Mouse (Mus musculus) brain, adult 10 weeks (tissue): ENCODE results near the gene Stmn1. TPM values are rescaled to one million over a fixed set of nuclear protein-coding genes. Genes with fewer than 3 reads are reported as not detected.

Experiments
- polyA plus RNA-seq: library from polyadenylated mRNA; stranded (reverse); fragments of 350-450 nt; fragmentation: Illumina TruSeq; extraction: RNeasy Lipid Tissue Mini Kit (QIAGEN cat#74804); gene quantifications from one replicate; pipeline ENCODE4 v1.2.3, GENCODE M21; 2015; ENCODE audit warnings: low read depth, low replicate concordance

Stmn1 gene
- 1,473 TPM for polyA plus RNA-seq

GRCm38 (mm10) chr4:134468215-134468575, at the start of gene Stmn1:
Gene Stmn1 (plus strand): TSS chr4:134468320.

GRCm38 (mm10) chr4:134496595-134497210, 28.6 kb downstream of the Stmn1 start, which contains the start of gene Paqr7:
Gene Paqr7 (plus strand): TSS chr4:134496697.

GRCm38 (mm10) chr4:134510845-134511411, 42.8 kb downstream of the Stmn1 start, which contains the start of gene Aunip:
Gene Aunip (plus strand): TSS chr4:134510999.

Other genes starting within 250 kb of the Stmn1 start
- not detected for gene Catsper4, start 240.9 kb upstream of the Stmn1 start, polyA plus RNA-seq
- gene Cnksr1, start 229.9 kb upstream of the Stmn1 start, polyA plus RNA-seq, result 0.18 TPM
- not detected for gene E130218I03Rik, start 224.7 kb upstream of the Stmn1 start, polyA plus RNA-seq
- gene Zfp593, start 222.7 kb upstream of the Stmn1 start, polyA plus RNA-seq, result 12.3 TPM
- gene Gm30191, start 221.4 kb upstream of the Stmn1 start, polyA plus RNA-seq, result not detected
- gene Grrp1, start 214.2 kb upstream of the Stmn1 start, polyA plus RNA-seq, result 4.2 TPM
- gene Pdik1l, start 180.4 kb upstream of the Stmn1 start, polyA plus RNA-seq, result 11.7 TPM
- not detected for gene Trim63, start 153.2 kb upstream of the Stmn1 start, polyA plus RNA-seq
- not detected for gene Slc30a2, start 125.1 kb upstream of the Stmn1 start, polyA plus RNA-seq
- gene Extl1, start 84.5 kb upstream of the Stmn1 start, polyA plus RNA-seq, result 32.5 TPM
- gene Pafah2, start 72.0 kb upstream of the Stmn1 start, polyA plus RNA-seq, result 6.1 TPM
- 74.5 TPM for gene Paqr7, start 28.4 kb downstream of the Stmn1 start, polyA plus RNA-seq
- 0.37 TPM for gene Aunip, start 42.7 kb downstream of the Stmn1 start, polyA plus RNA-seq
- gene Mtfr1l, start 67.1 kb downstream of the Stmn1 start, polyA plus RNA-seq, result 76.0 TPM
- 15.5 TPM for gene Selenon, start 83.8 kb downstream of the Stmn1 start, polyA plus RNA-seq
- gene Man1c1, start 236.0 kb downstream of the Stmn1 start, polyA plus RNA-seq, result 17.8 TPM